Mouse (Mus musculus): Measurements from ENCODE around the gene Epha2. TPM values are rescaled to one million over a fixed set of nuclear protein-coding genes. Genes with fewer than 3 reads are reported as not detected.

Gene Epha2
- polyA plus RNA-seq, 1 experiment from 2014 or later, result 1.4 TPM

- WGBS, result 81% methylated on average over 15 of the region's 15 CpGs
- H3K27ac ChIP-seq (replicated peaks), result no peak overlapping the region
- no peak for ATAC-seq (ENCODE audit: low FRiP score, low read depth)
Observed at GRCm38 (mm10) chr4:141325636-141326035, 24.6 kb downstream of the Epha2 start.

GRCm38 (mm10) chr4:141327075-141327474, 26.0 kb downstream of the Epha2 start:
- Histone ChIP-seq H3K27ac (replicated peaks) (no peak overlapping the region), H3K9me3 (no peaks in the 10 kb centered on the region), H3K36me3 (no peaks in the 10 kb centered on the region), H3K4me2 (no peak overlapping the region), H3K4me1 (replicated peaks) (no peaks in the 10 kb centered on the region), H3K9ac (no peak overlapping the region), H3K27me3 (no peaks in the 10 kb centered on the region), H3K4me3 (no peak overlapping the region)
- no peak for ATAC-seq (ENCODE audit: low FRiP score, low read depth)
- WGBS, result 84% methylated on average over 4 of the region's 4 CpGs

More at GRCm38 (mm10) chr4:141325636-141326035, 24.6 kb downstream of the Epha2 start:
- no peaks in the 10 kb centered on the region for H3K9me3 ChIP-seq
- H3K36me3 ChIP-seq, result no peaks in the 10 kb centered on the region
- H3K4me2 ChIP-seq, result no peak overlapping the region
- no peaks in the 10 kb centered on the region for H3K4me1 ChIP-seq (replicated peaks)
- H3K27me3 ChIP-seq, result no peaks in the 10 kb centered on the region
- H3K9ac ChIP-seq, result no peak overlapping the region
- H3K4me3 ChIP-seq, result no peak overlapping the region

- H3K36me3 ChIP-seq, result no peaks in the 10 kb centered on the region
- H3K27me3 ChIP-seq, result no peaks in the 10 kb centered on the region
- H3K4me3 ChIP-seq, result no peak overlapping the region
- WGBS, result 82% methylated on average over 9 of the region's 9 CpGs
- ATAC-seq (ENCODE audit: low FRiP score, low read depth), result no peak
- no peak overlapping the region for H3K9ac ChIP-seq
- no peaks in the 10 kb centered on the region for H3K9me3 ChIP-seq
- no peak overlapping the region for H3K4me2 ChIP-seq
- H3K27ac ChIP-seq (replicated peaks), result no peak overlapping the region
- H3K4me1 ChIP-seq (replicated peaks), result no peaks in the 10 kb centered on the region
Observed at GRCm38 (mm10) chr4:141328742-141329141, 27.7 kb downstream of the Epha2 start.

GRCm38 (mm10) chr4:141329968-141330367, 28.9 kb downstream of the Epha2 start:
- Histone ChIP-seq H3K4me3 (no peak overlapping the region), H3K36me3 (no peaks in the 10 kb centered on the region), H3K9ac (no peak overlapping the region), H3K27ac (replicated peaks) (no peak overlapping the region), H3K4me1 (replicated peaks) (peaks cover 6% of the 10 kb centered on the region), H3K9me3 (no peaks in the 10 kb centered on the region), H3K4me2 (no peak overlapping the region), H3K27me3 (no peaks in the 10 kb centered on the region)
- ATAC-seq (ENCODE audit: low FRiP score, low read depth), result no peak
- 69% methylated on average over 12 of the region's 12 CpGs for WGBS

GRCm38 (mm10) chr4:141331446-141331845, 30.4 kb downstream of the Epha2 start:
- no peak overlapping the region for H3K4me2 ChIP-seq
- no peaks in the 10 kb centered on the region for H3K27me3 ChIP-seq
- H3K4me1 ChIP-seq (replicated peaks), result peaks cover 14% of the 10 kb centered on the region
- no peak overlapping the region for H3K27ac ChIP-seq (replicated peaks)
- no peak overlapping the region for H3K4me3 ChIP-seq
- no peaks in the 10 kb centered on the region for H3K36me3 ChIP-seq
- no peak overlapping the region for H3K9ac ChIP-seq
- WGBS, result 100% methylated on average over 2 of the region's 2 CpGs
- no peaks in the 10 kb centered on the region for H3K9me3 ChIP-seq
- no peak for ATAC-seq (ENCODE audit: low FRiP score, low read depth)

- Histone ChIP-seq H3K4me1 (replicated peaks) (peaks cover 14% of the 10 kb centered on the region), H3K9me3 (no peaks in the 10 kb centered on the region), H3K9ac (no peak overlapping the region), H3K4me3 (no peak overlapping the region), H3K4me2 (no peak overlapping the region), H3K27ac (replicated peaks) (no peak overlapping the region), H3K27me3 (no peaks in the 10 kb centered on the region), H3K36me3 (no peaks in the 10 kb centered on the region)
- 90% methylated on average over 7 of the region's 7 CpGs for WGBS
- no peak for ATAC-seq (ENCODE audit: low FRiP score, low read depth)
Observed at GRCm38 (mm10) chr4:141332258-141332657, 31.2 kb downstream of the Epha2 start.

GRCm38 (mm10) chr4:141334695-141335094, 33.7 kb downstream of the Epha2 start:
- WGBS, result 45% methylated on average over 5 of the region's 5 CpGs
- Histone ChIP-seq H3K4me1 (replicated peaks) (peaks cover 26% of the 10 kb centered on the region), H3K27me3 (no peaks in the 10 kb centered on the region), H3K27ac (replicated peaks) (peak overlapping the region; percentile 35; the same call in 1 of the 2 replicates), H3K36me3 (no peaks in the 10 kb centered on the region), H3K9ac (no peak overlapping the region), H3K9me3 (no peaks in the 10 kb centered on the region), H3K4me3 (no peak overlapping the region), H3K4me2 (no peak overlapping the region)
- no peak for ATAC-seq (ENCODE audit: low FRiP score, low read depth)

GRCm38 (mm10) chr4:141335263-141335796, 34.3 kb downstream of the Epha2 start:
- ATAC-seq (ENCODE audit: low FRiP score, low read depth), result peak; percentile 81
- H3K36me3 ChIP-seq, result no peaks in the 10 kb centered on the region
- no peak overlapping the region for H3K9ac ChIP-seq
- no peaks in the 10 kb centered on the region for H3K27me3 ChIP-seq
- 0% methylated on average over 2 of the region's 3 CpGs for WGBS
- peaks cover 26% of the 10 kb centered on the region for H3K4me1 ChIP-seq (replicated peaks)
- H3K4me3 ChIP-seq, result no peak overlapping the region
- H3K27ac ChIP-seq (replicated peaks), result peak overlapping the region; percentile 59
- no peak overlapping the region for H3K4me2 ChIP-seq
- H3K9me3 ChIP-seq, result no peaks in the 10 kb centered on the region

GRCm38 (mm10) chr4:141336196-141336595, 35.2 kb downstream of the Epha2 start:
- 43% methylated on average over 6 of the region's 6 CpGs for WGBS
- no peak overlapping the region for H3K9ac ChIP-seq
- H3K4me3 ChIP-seq, result no peak overlapping the region
- peak; percentile 20; the same call in 1 of the 2 replicates for ATAC-seq (ENCODE audit: low FRiP score, low read depth)
- no peaks in the 10 kb centered on the region for H3K27me3 ChIP-seq
- H3K4me2 ChIP-seq, result no peak overlapping the region
- no peaks in the 10 kb centered on the region for H3K36me3 ChIP-seq
- peaks cover 26% of the 10 kb centered on the region for H3K4me1 ChIP-seq (replicated peaks)
- H3K27ac ChIP-seq (replicated peaks), result peak overlapping the region; percentile 59
- H3K9me3 ChIP-seq, result no peaks in the 10 kb centered on the region

- no peak overlapping the region for H3K4me3 ChIP-seq
- H3K9me3 ChIP-seq, result no peaks in the 10 kb centered on the region
- WGBS, result 48% methylated on average over 6 of the region's 6 CpGs
- H3K27ac ChIP-seq (replicated peaks), result no peak overlapping the region
- no peaks in the 10 kb centered on the region for H3K36me3 ChIP-seq
- H3K4me2 ChIP-seq, result no peak overlapping the region
- no peak for ATAC-seq (ENCODE audit: low FRiP score, low read depth)
- peaks cover 26% of the 10 kb centered on the region for H3K4me1 ChIP-seq (replicated peaks)
- H3K27me3 ChIP-seq, result no peaks in the 10 kb centered on the region
- H3K9ac ChIP-seq, result no peak overlapping the region
Observed at GRCm38 (mm10) chr4:141337986-141338385, 36.9 kb downstream of the Epha2 start.

GRCm38 (mm10) chr4:141338853-141339252, 37.8 kb downstream of the Epha2 start:
- 10% methylated on average over 1 of the region's 1 CpGs for WGBS
- Histone ChIP-seq H3K36me3 (no peaks in the 10 kb centered on the region), H3K9ac (no peak overlapping the region)

GRCm38 (mm10) chr4:141341477-141341876, 40.4 kb downstream of the Epha2 start:
- WGBS, result 65% methylated on average over 7 of the region's 7 CpGs
- H3K36me3 ChIP-seq, result no peaks in the 10 kb centered on the region
- H3K4me3 ChIP-seq, result no peak overlapping the region
- no peaks in the 10 kb centered on the region for H3K9me3 ChIP-seq
- peaks cover 12% of the 10 kb centered on the region for H3K4me1 ChIP-seq (replicated peaks)
- no peak overlapping the region for H3K9ac ChIP-seq
- H3K27ac ChIP-seq (replicated peaks), result no peak overlapping the region
- no peak for ATAC-seq (ENCODE audit: low FRiP score, low read depth)
- H3K27me3 ChIP-seq, result no peaks in the 10 kb centered on the region
- H3K4me2 ChIP-seq, result no peak overlapping the region

More at GRCm38 (mm10) chr4:141338853-141339252, 37.8 kb downstream of the Epha2 start:
- no peak overlapping the region for H3K4me2 ChIP-seq
- H3K4me1 ChIP-seq (replicated peaks), result peaks cover 26% of the 10 kb centered on the region
- H3K9me3 ChIP-seq, result no peaks in the 10 kb centered on the region
- H3K27ac ChIP-seq (replicated peaks), result no peak overlapping the region
- no peak for ATAC-seq (ENCODE audit: low FRiP score, low read depth)
- H3K4me3 ChIP-seq, result no peak overlapping the region
- no peaks in the 10 kb centered on the region for H3K27me3 ChIP-seq

- no peak for ATAC-seq (ENCODE audit: low FRiP score, low read depth)
Observed at GRCm38 (mm10) chr4:141343515-141343914, 42.5 kb downstream of the Epha2 start.

More at GRCm38 (mm10) chr4:141343515-141343914, 42.5 kb downstream of the Epha2 start:
- Histone ChIP-seq H3K36me3 (no peaks in the 10 kb centered on the region), H3K9ac (no peak overlapping the region), H3K27me3 (no peaks in the 10 kb centered on the region), H3K4me2 (no peak overlapping the region), H3K27ac (replicated peaks) (no peak overlapping the region), H3K4me1 (replicated peaks) (peaks cover 4% of the 10 kb centered on the region), H3K9me3 (no peaks in the 10 kb centered on the region), H3K4me3 (no peak overlapping the region)
- WGBS, result 60% methylated on average over 7 of the region's 7 CpGs
